Mouse (Mus musculus): ENCODE results near the gene Gm20532. TPM values are rescaled to one million over a fixed set of nuclear protein-coding genes. Genes with fewer than 3 reads are reported as not detected.

The Gm20532 gene
- polyA plus RNA-seq, 1 experiment from 2014 or later: not detected

DNA sequence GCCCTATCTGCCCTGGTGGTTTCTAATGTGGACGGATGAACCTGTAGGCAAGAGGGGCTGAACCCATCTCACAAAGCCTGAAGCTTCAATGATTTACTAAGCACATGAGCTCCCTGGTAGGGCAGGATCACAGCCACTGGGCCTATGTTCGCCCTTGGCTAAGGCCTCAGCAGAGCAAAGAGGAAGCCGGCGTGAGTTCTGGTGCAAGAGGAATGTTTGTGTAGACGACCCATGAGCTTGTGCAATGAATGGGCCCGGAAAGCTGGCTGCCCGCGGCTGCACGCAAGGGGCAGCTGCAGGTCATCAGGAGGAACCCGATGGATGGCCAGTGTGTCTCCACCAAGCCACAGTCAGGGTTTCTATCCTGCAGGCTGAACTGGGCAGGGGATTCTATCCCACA, 36.6 kb upstream of the Gm20532 start:
- WGBS: 76% methylated on average over 10 of the region's 10 CpGs
- ATAC-seq (ENCODE audit: insufficient read depth, low FRiP score, low TSS enrichment): no peak
- Histone ChIP-seq H3K36me3 (ENCODE audit: control insufficient read depth, insufficient read depth, low read length) (no peaks in the 10 kb centered on the region; the same call in 1 of the 2 replicates), H3K9me3 (ENCODE audit: control insufficient read depth, low read length) (no peaks in the 10 kb centered on the region), H3K4me2 (ENCODE audit: low read depth) (no peak overlapping the region), H3K27ac (ENCODE audit: low read depth, low read length) (no peak overlapping the region), H3K4me3 (ENCODE audit: low read depth, low read length) (no peak overlapping the region), H3K4me1 (ENCODE audit: control insufficient read depth, insufficient read depth, low read length) (peaks cover 16% of the 10 kb centered on the region), H3K9ac (ENCODE audit: low read length) (no peak overlapping the region), H3K27me3 (ENCODE audit: control insufficient read depth, insufficient read depth, low read length) (no peaks in the 10 kb centered on the region)
- no peak for DNase-seq (ENCODE audit: low spot score)

DNA sequence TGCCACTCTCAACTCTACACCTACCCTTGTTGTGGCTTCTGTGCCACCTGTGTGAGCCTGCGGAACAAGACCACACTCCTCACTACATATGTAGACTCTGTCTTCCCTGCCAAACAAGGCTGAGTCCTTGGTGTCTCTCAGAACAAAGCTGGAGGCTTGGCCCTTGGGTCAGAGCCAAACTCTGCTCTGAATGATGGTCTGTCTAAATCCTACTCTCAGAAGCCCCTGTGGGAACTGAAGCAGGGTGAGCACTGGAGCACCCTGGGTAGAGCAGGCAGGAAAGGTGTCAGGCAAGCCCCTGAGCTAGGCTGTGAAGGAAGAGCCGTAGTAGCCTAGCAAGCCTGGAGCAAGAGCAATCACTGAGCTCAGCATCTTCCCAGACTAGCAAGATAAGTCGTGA, 36.2 kb upstream of the Gm20532 start:
- no peak overlapping the region for H3K27ac ChIP-seq (ENCODE audit: low read depth, low read length)
- 69% methylated on average over 3 of the region's 3 CpGs for WGBS
- no peaks in the 10 kb centered on the region for H3K9me3 ChIP-seq (ENCODE audit: control insufficient read depth, low read length)

DNA sequence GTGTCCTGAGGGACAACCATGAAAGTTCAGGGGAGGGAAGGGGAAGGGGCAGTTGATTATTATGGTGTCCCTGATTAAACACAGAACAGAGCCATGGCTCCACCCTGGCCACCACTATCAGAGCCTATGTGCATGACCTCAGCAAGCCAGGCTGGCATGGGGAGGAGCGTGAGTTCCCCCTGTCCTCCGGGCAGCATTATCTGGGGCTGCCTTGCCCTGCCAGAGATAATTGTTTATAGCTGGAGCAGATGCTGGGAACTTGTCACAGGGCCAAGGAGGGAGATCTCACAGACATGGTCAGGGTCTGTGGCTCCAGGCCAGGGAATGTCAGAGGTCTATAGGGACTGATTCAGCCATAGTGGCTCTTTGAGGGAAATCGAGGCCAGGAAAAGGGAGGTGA, 35.7 kb upstream of the Gm20532 start:
- Histone ChIP-seq H3K4me3 (ENCODE audit: low read depth, low read length) (no peak overlapping the region), H3K27me3 (ENCODE audit: control insufficient read depth, insufficient read depth, low read length) (no peaks in the 10 kb centered on the region), H3K9me3 (ENCODE audit: control insufficient read depth, low read length) (no peaks in the 10 kb centered on the region), H3K27ac (ENCODE audit: low read depth, low read length) (no peak overlapping the region), H3K9ac (ENCODE audit: low read length) (no peak overlapping the region), H3K4me2 (ENCODE audit: low read depth) (no peak overlapping the region), H3K4me1 (ENCODE audit: control insufficient read depth, insufficient read depth, low read length) (peaks cover 16% of the 10 kb centered on the region), H3K36me3 (ENCODE audit: control insufficient read depth, insufficient read depth, low read length) (no peaks in the 10 kb centered on the region; the same call in 1 of the 2 replicates)
- DNase-seq (ENCODE audit: low spot score) (no peak), ATAC-seq (ENCODE audit: insufficient read depth, low FRiP score, low TSS enrichment) (no peak)
- WGBS: 89% methylated on average over 3 of the region's 3 CpGs

More for the DNA sequence above, 36.2 kb upstream of the Gm20532 start:
- H3K27me3 ChIP-seq (ENCODE audit: control insufficient read depth, insufficient read depth, low read length): no peaks in the 10 kb centered on the region
- no peak overlapping the region for H3K9ac ChIP-seq (ENCODE audit: low read length)
- no peaks in the 10 kb centered on the region; the same call in 1 of the 2 replicates for H3K36me3 ChIP-seq (ENCODE audit: control insufficient read depth, insufficient read depth, low read length)
- no peak overlapping the region for H3K4me3 ChIP-seq (ENCODE audit: low read depth, low read length)
- peaks cover 16% of the 10 kb centered on the region for H3K4me1 ChIP-seq (ENCODE audit: control insufficient read depth, insufficient read depth, low read length)
- ATAC-seq (ENCODE audit: insufficient read depth, low FRiP score, low TSS enrichment) (no peak), DNase-seq (ENCODE audit: low spot score) (no peak)
- H3K4me2 ChIP-seq (ENCODE audit: low read depth): no peak overlapping the region

DNA sequence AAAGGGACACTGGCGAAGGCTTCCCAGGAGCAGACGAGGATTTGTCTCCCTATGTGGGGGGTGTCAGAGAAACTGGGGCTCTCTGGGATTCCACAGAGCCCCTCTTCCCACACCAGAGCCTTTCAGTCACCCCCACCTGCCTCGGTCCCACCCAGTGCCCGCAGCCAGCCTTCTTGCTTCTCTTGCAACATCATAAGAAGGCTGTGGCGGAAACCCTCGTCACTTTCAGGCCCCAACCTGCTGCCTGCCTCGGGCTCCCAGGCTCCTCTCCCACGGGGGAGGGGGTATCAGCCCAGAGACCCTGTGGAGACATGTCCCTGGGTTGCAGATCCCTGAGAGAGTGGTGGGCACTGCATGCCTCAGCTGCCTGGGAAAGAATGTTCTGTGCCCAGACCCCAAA, 35.0 kb upstream of the Gm20532 start:
- peaks cover 16% of the 10 kb centered on the region for H3K4me1 ChIP-seq (ENCODE audit: control insufficient read depth, insufficient read depth, low read length)
- H3K9ac ChIP-seq (ENCODE audit: low read length): no peak overlapping the region
- H3K4me3 ChIP-seq (ENCODE audit: low read depth, low read length): no peak overlapping the region
- no peaks in the 10 kb centered on the region for H3K9me3 ChIP-seq (ENCODE audit: control insufficient read depth, low read length)
- H3K27ac ChIP-seq (ENCODE audit: low read depth, low read length): no peak overlapping the region
- H3K36me3 ChIP-seq (ENCODE audit: control insufficient read depth, insufficient read depth, low read length): no peaks in the 10 kb centered on the region; the same call in 1 of the 2 replicates
- WGBS: 81% methylated on average over 8 of the region's 8 CpGs
- ATAC-seq (ENCODE audit: insufficient read depth, low FRiP score, low TSS enrichment): no peak
- DNase-seq (ENCODE audit: low spot score): no peak
- H3K27me3 ChIP-seq (ENCODE audit: control insufficient read depth, insufficient read depth, low read length): no peaks in the 10 kb centered on the region
- no peak overlapping the region for H3K4me2 ChIP-seq (ENCODE audit: low read depth)

DNA sequence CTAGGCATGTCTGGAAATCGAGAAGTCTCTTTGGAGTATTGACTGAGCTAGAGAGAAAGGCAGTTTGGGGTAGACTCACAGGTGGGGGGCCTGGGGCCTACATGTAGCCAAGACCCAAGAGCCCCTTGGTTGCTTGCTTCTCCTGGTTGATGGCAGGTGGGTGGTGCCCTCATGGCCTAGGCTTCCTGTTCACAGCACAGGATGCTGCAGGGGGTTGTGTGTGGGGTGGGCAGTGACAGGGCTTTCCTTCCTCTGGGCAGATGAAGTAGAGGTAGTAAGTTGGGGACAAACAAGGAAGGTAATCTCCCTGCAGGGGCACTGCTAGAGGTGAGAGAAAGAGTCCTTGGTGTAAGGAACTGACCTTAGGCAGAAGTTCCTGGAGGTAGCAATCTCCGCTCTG, 34.4 kb upstream of the Gm20532 start:
- DNase-seq (ENCODE audit: low spot score): no peak
- H3K27ac ChIP-seq (ENCODE audit: low read depth, low read length): no peak overlapping the region
- H3K4me1 ChIP-seq (ENCODE audit: control insufficient read depth, insufficient read depth, low read length): peaks cover 14% of the 10 kb centered on the region
- H3K36me3 ChIP-seq (ENCODE audit: control insufficient read depth, insufficient read depth, low read length): no peaks in the 10 kb centered on the region; the same call in 1 of the 2 replicates
- 90% methylated on average over 2 of the region's 2 CpGs for WGBS
- no peaks in the 10 kb centered on the region for H3K27me3 ChIP-seq (ENCODE audit: control insufficient read depth, insufficient read depth, low read length)
- no peak overlapping the region for H3K4me2 ChIP-seq (ENCODE audit: low read depth)
- H3K4me3 ChIP-seq (ENCODE audit: low read depth, low read length): no peak overlapping the region
- H3K9ac ChIP-seq (ENCODE audit: low read length): no peak overlapping the region
- H3K9me3 ChIP-seq (ENCODE audit: control insufficient read depth, low read length): no peaks in the 10 kb centered on the region
- ATAC-seq (ENCODE audit: insufficient read depth, low FRiP score, low TSS enrichment): no peak

DNA sequence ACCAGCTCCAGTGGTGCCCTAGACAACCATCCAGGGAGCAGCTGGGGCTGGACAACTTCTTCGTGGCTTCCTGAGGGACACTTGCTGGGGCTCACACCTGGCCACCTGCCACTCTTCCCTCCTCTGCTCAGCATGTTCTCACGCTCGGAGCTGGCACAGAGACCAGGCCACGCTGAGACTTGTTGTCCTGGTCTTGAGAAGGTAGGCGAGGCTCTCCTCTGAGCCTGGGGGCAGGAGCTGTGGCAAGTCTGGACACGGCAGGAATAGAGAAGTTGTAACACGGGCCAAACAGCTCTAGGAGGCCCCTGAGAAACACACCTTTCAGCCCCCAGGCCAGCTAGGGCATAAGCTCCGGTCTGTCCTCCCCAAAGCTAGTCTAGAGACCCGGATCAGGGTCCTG, 32.5 kb upstream of the Gm20532 start:
- Histone ChIP-seq H3K36me3 (ENCODE audit: control insufficient read depth, insufficient read depth, low read length) (no peaks in the 10 kb centered on the region; the same call in 1 of the 2 replicates), H3K9ac (ENCODE audit: low read length) (no peak overlapping the region), H3K27me3 (ENCODE audit: control insufficient read depth, insufficient read depth, low read length) (no peaks in the 10 kb centered on the region), H3K27ac (ENCODE audit: low read depth, low read length) (no peak overlapping the region), H3K4me2 (ENCODE audit: low read depth) (no peak overlapping the region), H3K4me1 (ENCODE audit: control insufficient read depth, insufficient read depth, low read length) (peaks cover 2% of the 10 kb centered on the region; the same call in 1 of the 2 replicates), H3K9me3 (ENCODE audit: control insufficient read depth, low read length) (no peaks in the 10 kb centered on the region), H3K4me3 (ENCODE audit: low read depth, low read length) (no peak overlapping the region)
- ATAC-seq (ENCODE audit: insufficient read depth, low FRiP score, low TSS enrichment) (no peak), DNase-seq (ENCODE audit: low spot score) (no peak)
- WGBS: 80% methylated on average over 8 of the region's 9 CpGs

DNA sequence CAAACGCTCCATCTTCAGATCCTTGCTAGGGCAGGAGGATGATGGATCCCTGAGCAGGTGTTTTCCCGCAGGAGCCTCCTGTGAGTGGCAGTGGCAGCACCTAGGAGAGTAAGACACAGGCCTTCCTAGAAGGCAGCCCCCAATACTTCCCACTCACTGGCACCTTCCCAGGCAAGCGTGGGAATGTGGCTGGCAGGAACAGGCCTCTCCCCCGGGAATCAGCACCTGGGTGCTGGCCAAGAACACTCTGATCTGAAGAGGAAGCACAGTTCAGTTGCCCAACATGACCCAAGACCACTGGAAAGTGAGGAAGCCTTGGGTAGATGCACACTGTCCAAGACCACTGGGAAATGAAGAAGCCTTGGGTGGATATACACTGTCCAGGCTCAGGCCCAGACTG, 31.4 kb upstream of the Gm20532 start:
- Histone ChIP-seq H3K4me3 (ENCODE audit: low read depth, low read length) (no peak overlapping the region), H3K36me3 (ENCODE audit: control insufficient read depth, insufficient read depth, low read length) (no peaks in the 10 kb centered on the region; the same call in 1 of the 2 replicates), H3K27me3 (ENCODE audit: control insufficient read depth, insufficient read depth, low read length) (no peaks in the 10 kb centered on the region), H3K27ac (ENCODE audit: low read depth, low read length) (no peak overlapping the region), H3K4me2 (ENCODE audit: low read depth) (no peak overlapping the region), H3K9me3 (ENCODE audit: control insufficient read depth, low read length) (no peaks in the 10 kb centered on the region), H3K9ac (ENCODE audit: low read length) (no peak overlapping the region), H3K4me1 (ENCODE audit: control insufficient read depth, insufficient read depth, low read length) (peaks cover under 1% of the 10 kb centered on the region; the same call in 1 of the 2 replicates)
- 78% methylated on average over 4 of the region's 4 CpGs for WGBS
- ATAC-seq (ENCODE audit: insufficient read depth, low FRiP score, low TSS enrichment) (no peak), DNase-seq (ENCODE audit: low spot score) (no peak)

DNA sequence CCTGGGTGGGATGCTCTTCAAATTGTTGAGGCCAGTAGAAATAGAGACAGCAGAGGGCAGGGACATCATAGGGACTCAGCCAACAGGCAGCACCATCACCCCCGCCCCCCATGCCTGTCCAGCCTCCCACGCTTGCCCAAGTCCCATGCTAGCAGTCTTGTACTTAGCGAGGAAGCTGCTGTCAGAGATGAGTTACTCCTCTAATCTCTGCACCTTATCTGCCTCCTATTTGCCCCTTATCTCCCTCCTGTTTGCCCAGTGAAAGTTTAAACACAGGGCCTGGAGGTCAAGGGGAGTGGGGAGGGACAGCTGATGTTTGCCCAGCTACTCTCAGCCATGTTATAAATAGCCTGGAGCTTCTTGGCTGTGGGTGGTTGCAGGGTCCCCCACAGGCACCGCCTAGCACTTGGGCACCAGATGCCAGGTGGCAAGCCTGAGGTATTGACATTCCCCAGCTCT, 29.9 kb upstream of the Gm20532 start:
- Histone ChIP-seq H3K9ac (ENCODE audit: low read length) (no peak overlapping the region), H3K4me1 (ENCODE audit: control insufficient read depth, insufficient read depth, low read length) (peaks cover 10% of the 10 kb centered on the region), H3K36me3 (ENCODE audit: control insufficient read depth, insufficient read depth, low read length) (no peaks in the 10 kb centered on the region; the same call in 1 of the 2 replicates), H3K9me3 (ENCODE audit: control insufficient read depth, low read length) (no peaks in the 10 kb centered on the region), H3K4me2 (ENCODE audit: low read depth) (no peak overlapping the region), H3K27me3 (ENCODE audit: control insufficient read depth, insufficient read depth, low read length) (no peaks in the 10 kb centered on the region), H3K27ac (ENCODE audit: low read depth, low read length) (no peak overlapping the region), H3K4me3 (ENCODE audit: low read depth, low read length) (no peak overlapping the region)
- ATAC-seq (ENCODE audit: insufficient read depth, low FRiP score, low TSS enrichment) (no peak), DNase-seq (ENCODE audit: low spot score) (no peak)
- WGBS: 65% methylated on average over 4 of the region's 4 CpGs

DNA sequence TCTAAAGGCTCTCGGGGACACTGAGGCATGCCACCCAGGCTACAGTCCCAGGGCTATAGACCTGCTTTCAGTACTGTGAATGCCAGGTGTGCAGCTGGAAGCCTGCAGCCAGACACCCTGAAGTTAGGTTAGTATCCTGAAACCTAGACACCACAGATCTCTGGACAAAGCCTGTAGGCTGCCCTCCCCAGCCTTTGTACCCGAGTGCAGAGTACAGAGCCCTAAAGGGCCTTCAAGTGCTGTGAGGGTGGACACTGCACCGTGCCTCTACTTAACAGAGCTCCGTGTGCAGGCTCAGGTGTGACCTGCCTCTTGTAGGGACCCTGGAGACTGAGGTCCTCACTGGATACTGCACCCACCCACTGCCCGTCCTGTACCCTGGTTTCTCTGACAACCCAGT, 25.9 kb upstream of the Gm20532 start:
- H3K4me2 ChIP-seq (ENCODE audit: low read depth): no peak overlapping the region
- no peak overlapping the region for H3K27ac ChIP-seq (ENCODE audit: low read depth, low read length)
- no peak overlapping the region for H3K9ac ChIP-seq (ENCODE audit: low read length)
- no peak for ATAC-seq (ENCODE audit: insufficient read depth, low FRiP score, low TSS enrichment)
- H3K9me3 ChIP-seq (ENCODE audit: control insufficient read depth, low read length): no peaks in the 10 kb centered on the region
- peaks cover 10% of the 10 kb centered on the region for H3K4me1 ChIP-seq (ENCODE audit: control insufficient read depth, insufficient read depth, low read length)
- no peaks in the 10 kb centered on the region for H3K27me3 ChIP-seq (ENCODE audit: control insufficient read depth, insufficient read depth, low read length)
- H3K36me3 ChIP-seq (ENCODE audit: control insufficient read depth, insufficient read depth, low read length): no peaks in the 10 kb centered on the region
- 76% methylated on average over 5 of the region's 5 CpGs for WGBS
- DNase-seq (ENCODE audit: low spot score): no peak
- no peak overlapping the region for H3K4me3 ChIP-seq (ENCODE audit: low read depth, low read length)

Measured in neural tube, embryonic 11.5 days (tissue).